Mouse (Mus musculus): ENCODE measurements around the gene Rps13.

- TF ChIP-seq POLR2A (IDR thresholded peaks at IDR 0.05; ENCODE audit: control insufficient read depth, extremely low read depth, insufficient read depth, low read length, poor library complexity) = no peak
- no peak for TF ChIP-seq CTCF (IDR thresholded peaks at IDR 0.05; ENCODE audit: borderline replicate concordance, control insufficient read depth, extremely low read depth, insufficient read depth, low read length, poor library complexity)
These were observed 46.0 kb downstream of the Rps13 start for GRCm38 (mm10) chr7:116287959-116288358.

Measured in thymus, adult 2 months (tissue).